8 mouse cellular contexts compared by ENCODE assay signal in genomic region chr12:8916378-8916777, GRCm38 (mm10). TPM values are rescaled to one million over a fixed set of nuclear protein-coding genes. Genes with fewer than 3 reads are reported as not detected.
DNase-seq lines count a peak whose midpoint lies in the region; ATAC-seq and TF ChIP-seq lines count a peak whose summit lies in the region.

No protein-coding gene starts in this region.

- H3K27me3 ChIP-seq in forebrain, postnatal 0 days (ENCODE audit: insufficient read depth, low read length), result no peaks in the 10 kb centered on the region
- no peaks in the 10 kb centered on the region for H3K27me3 ChIP-seq in hindbrain, embryonic 14.5 days (ENCODE audit: control insufficient read depth, insufficient read depth, low read length)

- peak overlapping the region; percentile 40; the same call in 1 of the 2 replicates for H3K27ac ChIP-seq in forebrain, postnatal 0 days (ENCODE audit: low read depth, low read length)
- H3K27ac ChIP-seq in hindbrain, embryonic 14.5 days, result peak overlapping the region; percentile 53

- H3K9me3 ChIP-seq in forebrain, postnatal 0 days (ENCODE audit: low read length), result no peaks in the 10 kb centered on the region
- no peaks in the 10 kb centered on the region for H3K9me3 ChIP-seq in hindbrain, embryonic 14.5 days (ENCODE audit: control insufficient read depth, low read length)

- H3K9ac ChIP-seq in forebrain, postnatal 0 days, result no peak overlapping the region
- H3K9ac ChIP-seq in hindbrain, embryonic 14.5 days, result no peak overlapping the region

- H3K4me2 ChIP-seq in forebrain, postnatal 0 days (ENCODE audit: low read depth), result no peak overlapping the region
- H3K4me2 ChIP-seq in hindbrain, embryonic 14.5 days (replicated peaks), result no peak overlapping the region

- no peak overlapping the region for H3K4me3 ChIP-seq in forebrain, postnatal 0 days (ENCODE audit: low read depth, low read length)
- no peak overlapping the region for H3K4me3 ChIP-seq in hindbrain, embryonic 14.5 days (replicated peaks; ENCODE audit: low read length)

- ATAC-seq in frontal cortex, adult (ENCODE audit: low TSS enrichment), result 0 out of 2 replicates have a peak, but pooled peaks have one; percentile 14
- ATAC-seq in forebrain, postnatal 0 days, result peak; percentile 54
- ATAC-seq in hindbrain, embryonic 14.5 days (ENCODE audit: low FRiP score), result peak; percentile 73

- WGBS in forebrain, postnatal 0 days, result 33% methylated on average over 5 of the region's 5 CpGs
- WGBS in hindbrain, embryonic 14.5 days, result 25% methylated on average over 5 of the region's 5 CpGs

- H3K36me3 ChIP-seq in forebrain, postnatal 0 days (ENCODE audit: insufficient read depth), result no peaks in the 10 kb centered on the region
- no peaks in the 10 kb centered on the region for H3K36me3 ChIP-seq in hindbrain, embryonic 14.5 days (replicated peaks; ENCODE audit: control insufficient read depth, insufficient read depth)

- no peaks in the 10 kb centered on the region for H3K4me1 ChIP-seq in forebrain, postnatal 0 days (ENCODE audit: insufficient read depth)
- peaks cover 27% of the 10 kb centered on the region for H3K4me1 ChIP-seq in hindbrain, embryonic 14.5 days (replicated peaks; ENCODE audit: control insufficient read depth, insufficient read depth, low read length)

- no peak for TF ChIP-seq CTCF in forebrain, postnatal 0 days (IDR thresholded peaks at IDR 0.05; ENCODE audit: low read depth)

- DNase-seq in frontal cortex, postnatal 25 days (ENCODE audit: low spot score in 2 of 2), result no peak
- peak; percentile 35 for DNase-seq in brain, adult 2 months (ENCODE audit: low read depth, low spot score)
- DNase-seq in forebrain, postnatal 0 days, result peak; percentile 38
- peak; percentile 47 for DNase-seq in hindbrain, embryonic 14.5 days (ENCODE audit: low spot score)
- peak; percentile 23 for DNase-seq in lung, postnatal 14 days
- DNase-seq in testis, postnatal 10 days (ENCODE audit: low spot score), result peak; percentile 79
- no peak for DNase-seq in spleen, adult 18-20 months

RNA-seq across cellular contexts. Expression of gene Laptm4a, which starts 5.1 kb away (rescaled TPM):
- 168 and 184 TPM in 2 replicates for total RNA-seq in forebrain, postnatal 0 days (2014; rRNA removed)
- polyA plus RNA-seq in forebrain, postnatal 0 days (2015; fragmentation: Nextera tagmentation; extraction: Ambion mirVana), result 270 and 278 TPM in 2 replicates
- 173 and 189 TPM in 2 replicates for polyA plus RNA-seq in hindbrain, embryonic 14.5 days (2014; fragmentation: Nextera tagmentation; extraction: Ambion mirVana)

RNA-seq across cellular contexts. Expression of gene Matn3, which starts 31.4 kb away (rescaled TPM):
- total RNA-seq in forebrain, postnatal 0 days (2014; rRNA removed), result 0.15 and 0.57 TPM in 2 replicates
- 0.15 and 0.18 TPM in 2 replicates for polyA plus RNA-seq in forebrain, postnatal 0 days (2015; fragmentation: Nextera tagmentation; extraction: Ambion mirVana)
- polyA plus RNA-seq in hindbrain, embryonic 14.5 days (2014; fragmentation: Nextera tagmentation; extraction: Ambion mirVana), result 0.15 and 0.17 TPM in 2 replicates

RNA-seq across cellular contexts. Expression of gene Wdr35, which starts 57.3 kb away (rescaled TPM):
- total RNA-seq in forebrain, postnatal 0 days (2014; rRNA removed), result 24.9 and 27.7 TPM in 2 replicates
- 15.0 and 22.9 TPM in 2 replicates for polyA plus RNA-seq in forebrain, postnatal 0 days (2015; fragmentation: Nextera tagmentation; extraction: Ambion mirVana)
- polyA plus RNA-seq in hindbrain, embryonic 14.5 days (2014; fragmentation: Nextera tagmentation; extraction: Ambion mirVana), result 22.4 and 26.1 TPM in 2 replicates

Comparison
In these comparisons a context has a peak if more than half of its experiments do, and no peak if none do; other contexts are left out.
1. ATAC-seq: peak in every context shown above with its lines; median percentile 73 in hindbrain, embryonic 14.5 days; 54 in forebrain, postnatal 0 days; 14 in frontal cortex, adult.
2. DNase-seq: peak in brain, adult 2 months (single experiment), forebrain, postnatal 0 days (single experiment), hindbrain, embryonic 14.5 days (single experiment), lung, postnatal 14 days (single experiment) and testis, postnatal 10 days (single experiment); none in frontal cortex, postnatal 25 days (0 of 2) and spleen, adult 18-20 months (0 of 2).